Mouse (Mus musculus) liver, adult 2 months (tissue): ENCODE measurements around the gene Cabin1.

Experiments used
- CTCF ChIP-seq: fragments of 200-500 bp; IDR thresholded peaks from 2 replicates; pipeline ENCODE4 v1.5.1; 2011; ENCODE audit warnings: low read depth, low read length, control low read depth
- POLR2A ChIP-seq: fragments of 200-500 bp; IDR thresholded peaks from 2 replicates; pipeline ENCODE4 v1.6.1; 2011; ENCODE audit warnings: low read length, control low read depth; ENCODE audit not compliant: insufficient read depth; ENCODE audit errors: extremely low read depth

DNA sequence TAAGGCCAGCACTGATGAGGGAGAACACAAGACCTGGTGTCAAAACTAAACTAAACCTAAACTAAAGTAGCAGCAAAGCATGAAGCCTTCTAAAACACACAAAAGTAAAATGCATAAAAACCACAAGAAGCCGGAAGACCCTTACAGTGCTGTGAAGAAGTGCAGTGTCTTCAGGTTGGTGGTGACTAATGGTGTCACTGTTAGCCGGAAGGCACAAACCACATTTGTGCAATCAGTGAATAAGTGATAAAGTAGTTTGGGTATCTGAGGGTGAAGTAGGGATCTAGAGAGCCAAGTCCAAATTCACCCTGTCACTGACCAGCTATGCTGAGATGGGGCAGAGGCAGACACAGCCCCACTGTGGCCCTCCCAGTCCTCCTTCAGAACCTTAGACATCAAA, 61.6 kb downstream of the Cabin1 start:
- TF ChIP-seq CTCF: no peak
- no peak for TF ChIP-seq POLR2A
